Mouse (Mus musculus): ENCODE data around the gene Sh3bp1.

Sh3bp1 gene

DNA sequence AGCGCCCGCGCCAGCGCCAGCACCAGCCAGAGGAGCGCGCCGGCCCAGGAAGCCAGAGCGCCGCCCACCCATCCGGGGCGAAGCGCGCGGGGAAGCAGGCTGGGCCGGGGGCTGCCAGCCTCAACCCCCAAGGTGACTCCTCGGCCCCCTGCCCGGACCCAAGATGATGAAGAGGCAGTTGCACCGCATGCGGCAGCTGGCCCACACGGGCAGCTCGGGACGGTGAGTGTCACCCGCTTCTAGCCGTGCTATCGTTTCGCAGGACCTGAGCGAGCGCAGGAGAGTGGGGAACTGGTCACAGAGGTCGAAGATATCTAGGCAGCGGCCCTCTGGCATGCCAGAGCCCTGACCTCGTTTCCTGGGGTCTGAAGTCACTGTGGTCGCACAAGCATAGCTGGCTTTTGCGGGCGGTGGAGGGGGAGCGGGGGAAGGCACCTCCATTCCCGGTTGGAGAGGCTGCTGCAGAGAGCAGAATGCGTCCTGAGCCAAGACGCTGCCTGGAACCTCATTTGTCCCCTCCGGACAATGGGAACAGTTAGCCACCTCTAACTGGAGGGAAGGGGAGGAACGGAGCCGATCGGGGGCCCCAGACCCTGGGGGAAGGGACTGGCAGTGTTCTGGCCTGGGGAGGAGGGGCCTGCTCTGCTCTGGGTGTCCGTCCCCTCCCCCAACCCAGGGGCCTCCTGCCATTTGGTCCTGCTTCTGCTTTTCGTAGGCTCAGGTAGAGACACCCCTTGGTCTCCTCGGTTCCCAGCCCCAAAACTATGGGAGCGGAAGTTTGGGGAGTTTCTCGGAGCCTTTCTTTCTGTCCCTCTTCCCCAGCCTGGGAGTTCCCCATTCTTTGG, at the start of gene Sh3bp1:
Gene Sh3bp1 (plus strand): TSS at position 29 of the 845 bp plus-strand sequence.
- DNase-seq (ENCODE audit: low read depth, low spot score): no peak

DNA sequence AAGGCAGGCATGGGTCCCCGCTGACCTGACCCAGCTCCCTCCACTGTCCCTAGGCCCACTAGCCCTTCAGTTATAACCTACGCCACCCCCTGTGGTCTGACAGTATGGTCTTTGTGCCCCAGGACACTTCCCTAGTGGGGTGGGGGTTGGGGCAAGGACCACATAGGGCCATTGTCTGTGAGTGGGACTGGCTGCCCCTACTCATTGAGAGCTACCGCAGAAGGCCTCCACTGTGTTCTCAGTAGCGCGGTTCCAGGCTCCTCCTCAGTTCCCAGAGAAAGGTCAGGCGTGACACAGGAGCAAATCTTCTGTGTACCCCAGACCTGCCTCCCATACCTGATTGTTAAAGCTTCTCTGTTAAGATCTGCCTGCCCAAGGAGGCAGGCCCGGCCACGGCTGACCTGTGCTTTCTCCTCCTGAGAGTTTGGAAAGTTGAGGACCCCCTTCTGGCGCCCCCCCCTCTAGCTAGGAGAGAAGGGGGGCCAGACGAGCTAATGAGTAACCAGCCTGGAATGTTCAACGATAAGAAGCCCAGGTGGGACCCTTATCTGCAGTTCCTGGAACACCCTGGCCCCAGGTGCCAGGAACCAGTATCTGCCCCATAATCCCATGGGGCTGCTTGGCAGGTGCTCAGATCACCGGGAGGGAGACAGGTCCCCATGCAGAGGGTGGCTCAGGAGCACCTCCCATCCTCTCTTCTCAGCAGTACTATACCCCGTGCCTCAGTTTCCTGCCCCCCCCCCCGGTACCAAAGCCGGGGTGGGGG, 49.3 kb upstream of the Sh3bp1 start:
- DNase-seq (ENCODE audit: low read depth, low spot score): no peak

- no peak for DNase-seq (ENCODE audit: low read depth, low spot score)
These were observed 48.6 kb upstream of the Sh3bp1 start for GRCm38 (mm10) chr15:78850944-78851343.

DNA sequence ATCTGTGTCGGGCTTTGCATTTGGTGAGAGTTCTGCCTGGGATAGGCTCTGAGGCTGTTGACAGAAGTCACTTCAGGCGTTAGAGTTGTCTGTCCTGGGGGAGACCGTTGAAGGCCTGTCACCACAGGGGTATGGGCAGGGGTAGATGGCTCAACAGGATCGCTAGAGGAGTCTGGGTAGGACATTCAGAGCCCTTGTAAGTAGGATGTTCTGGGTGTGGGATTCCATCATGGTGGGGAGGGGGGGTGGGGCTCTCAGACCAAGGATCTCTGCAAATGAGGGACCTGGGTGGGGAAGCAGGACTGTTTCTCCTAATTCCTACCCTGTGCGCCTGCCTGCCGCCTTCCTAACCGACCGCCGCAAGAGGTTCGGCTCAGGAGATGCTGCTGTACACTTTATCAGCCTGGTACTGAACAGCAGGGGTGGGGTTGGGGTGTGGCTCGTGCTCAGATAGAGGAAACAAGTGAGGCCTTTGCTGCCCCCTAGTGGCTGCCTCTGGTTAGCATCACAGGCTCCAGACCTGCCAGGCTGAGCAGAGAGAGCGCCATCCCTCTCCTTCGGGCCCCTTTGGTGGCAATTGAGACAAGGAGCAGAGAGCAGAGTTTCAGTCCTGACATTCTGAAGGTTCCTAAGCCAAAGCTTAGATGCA, 47.9 kb upstream of the Sh3bp1 start:
- peak; percentile 90 for DNase-seq (ENCODE audit: low read depth, low spot score)

DNA sequence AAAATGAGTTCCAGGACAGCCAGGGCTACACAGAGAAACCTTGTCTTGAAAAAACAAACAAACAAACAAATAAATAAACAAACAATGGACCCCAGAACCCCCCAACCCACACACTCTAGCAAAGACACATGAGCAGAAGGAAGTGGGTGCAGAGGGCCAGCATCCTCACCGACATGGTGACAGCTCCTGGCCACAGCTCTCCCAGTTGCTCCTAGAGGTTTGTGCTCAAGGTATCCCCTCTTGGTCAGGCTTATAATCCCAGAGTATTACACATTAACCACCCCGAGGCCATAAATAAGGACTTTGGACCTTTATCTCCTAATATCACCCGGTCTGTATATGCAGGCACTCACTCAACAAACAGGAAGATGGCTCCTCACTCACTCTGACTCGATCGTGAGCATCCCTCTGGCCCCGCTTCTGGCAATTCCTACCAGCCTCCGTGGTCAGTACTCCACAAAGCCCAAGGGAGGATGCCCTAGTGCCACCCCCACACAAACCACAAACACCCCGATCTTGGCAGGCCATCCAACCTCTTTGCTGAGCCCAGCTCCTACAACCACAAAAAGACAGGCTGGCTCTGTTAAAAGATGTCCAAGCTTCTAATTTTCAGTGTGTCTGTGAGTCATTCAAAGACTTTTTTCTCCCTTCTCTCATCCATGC, 44.1 kb upstream of the Sh3bp1 start, which contains the start of gene Lgals2:
Gene Lgals2 (minus strand): TSS at position 227 of the 663 bp plus-strand sequence.
- DNase-seq (ENCODE audit: low read depth, low spot score): no peak

GRCm38 (mm10) chr15:78857009-78857408, 42.6 kb upstream of the Sh3bp1 start:
- DNase-seq (ENCODE audit: low read depth, low spot score): no peak

- no peak for DNase-seq (ENCODE audit: low read depth, low spot score)
These were observed 40.3 kb upstream of the Sh3bp1 start for GRCm38 (mm10) chr15:78859311-78859710.

DNA sequence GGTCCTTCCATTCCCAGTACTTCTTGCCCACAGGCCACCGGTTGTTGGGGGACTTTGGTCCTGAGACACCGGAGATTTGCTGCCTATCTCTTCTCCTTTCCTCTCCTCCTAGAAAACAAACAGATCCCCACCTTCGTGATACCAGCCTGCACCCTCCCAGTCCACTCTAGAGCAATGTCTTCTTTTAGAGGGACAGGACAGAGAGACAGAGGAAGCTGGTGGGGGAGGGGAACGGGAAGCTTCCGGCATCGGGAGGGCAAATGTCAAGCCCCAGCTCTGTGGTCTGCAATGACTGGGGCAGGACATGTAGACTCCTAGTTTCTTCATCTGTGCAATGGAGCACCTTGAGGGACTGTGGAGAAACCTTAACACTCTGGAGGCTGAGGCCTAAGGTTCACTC, 39.9 kb upstream of the Sh3bp1 start:
- DNase-seq (ENCODE audit: low read depth, low spot score): no peak

DNA sequence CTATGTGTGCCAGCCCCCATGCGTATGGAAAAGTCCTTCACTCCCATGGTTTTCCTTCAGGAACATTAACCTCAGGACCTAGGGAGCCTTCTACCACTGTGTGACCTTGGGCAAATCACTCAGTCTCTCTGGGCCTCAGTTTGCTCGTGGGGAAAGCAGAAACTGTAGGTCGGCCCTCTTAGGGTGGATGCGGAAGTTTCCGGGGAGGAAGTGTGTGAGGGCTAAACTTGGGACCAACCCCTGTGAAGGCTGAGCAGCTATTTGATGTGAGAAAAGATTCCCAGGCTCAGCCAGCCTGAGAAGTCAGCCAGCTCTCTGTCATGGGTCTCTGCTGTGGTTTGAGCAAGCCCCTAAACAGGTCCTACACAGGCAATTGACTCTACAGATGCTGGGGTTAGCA, 37.3 kb upstream of the Sh3bp1 start:
- DNase-seq (ENCODE audit: low read depth, low spot score): no peak

DNA sequence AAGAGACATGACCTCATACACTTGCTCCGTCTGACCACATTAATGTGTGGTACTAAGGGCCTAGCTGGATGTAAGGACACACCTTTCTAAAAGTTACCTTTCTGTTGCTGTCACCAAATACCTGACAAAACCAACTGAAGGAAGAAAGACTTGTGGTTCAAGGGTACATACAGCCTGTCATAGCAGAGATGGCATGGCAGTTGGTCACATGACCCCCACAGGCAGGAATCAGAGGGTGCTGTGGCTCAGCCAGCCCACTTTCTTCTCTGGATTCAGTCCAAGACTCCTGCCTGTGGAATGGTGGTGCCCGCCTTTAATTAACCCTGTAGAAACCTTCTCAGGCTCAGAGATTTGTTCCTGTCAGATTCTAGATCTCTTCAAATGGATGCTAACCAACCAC, 36.4 kb upstream of the Sh3bp1 start:
- no peak for DNase-seq (ENCODE audit: low read depth, low spot score)

GRCm38 (mm10) chr15:78863852-78864253, 35.7 kb upstream of the Sh3bp1 start:
- no peak for DNase-seq (ENCODE audit: low read depth, low spot score)

DNA sequence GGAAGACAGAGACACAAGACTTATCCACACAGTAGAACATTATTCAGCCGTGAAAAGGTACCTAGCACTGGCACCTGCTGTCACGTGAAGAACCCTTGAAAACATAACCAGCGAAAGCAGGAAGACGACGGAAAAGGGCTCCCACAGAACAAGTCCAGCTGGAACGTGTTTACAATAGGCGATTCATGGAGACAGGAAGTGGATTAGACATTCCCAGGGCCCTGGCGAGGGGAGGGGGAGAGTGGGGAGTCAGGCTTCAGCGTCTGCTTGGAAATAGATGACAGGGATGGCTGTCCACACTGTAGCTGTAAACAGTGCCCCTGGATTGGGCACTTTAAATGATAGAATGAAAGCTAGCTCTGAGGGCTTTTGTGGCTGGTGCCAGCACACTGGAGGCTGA, 31.2 kb upstream of the Sh3bp1 start:
- DNase-seq (ENCODE audit: low read depth, low spot score): no peak

DNA sequence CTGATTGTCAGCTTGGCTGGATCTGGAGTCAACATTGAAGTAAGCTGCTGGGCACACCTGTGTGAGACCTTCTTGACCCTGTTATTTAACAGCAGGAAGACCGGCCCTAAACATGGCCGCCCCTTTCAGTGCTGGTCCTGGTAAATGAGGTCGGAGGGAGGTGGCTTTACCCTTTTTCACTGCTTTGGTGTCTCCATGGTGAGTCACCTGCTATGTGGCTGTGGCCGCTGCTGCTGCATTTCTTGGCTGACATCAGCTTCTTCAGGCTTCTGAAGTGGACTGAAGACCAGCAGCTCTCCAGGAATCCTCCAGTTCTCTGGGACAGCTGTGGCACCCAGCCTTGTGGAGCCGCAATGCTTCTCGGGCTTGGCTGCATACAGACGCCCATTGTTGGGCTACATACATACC, 30.7 kb upstream of the Sh3bp1 start:
- no peak for DNase-seq (ENCODE audit: low read depth, low spot score)

DNA sequence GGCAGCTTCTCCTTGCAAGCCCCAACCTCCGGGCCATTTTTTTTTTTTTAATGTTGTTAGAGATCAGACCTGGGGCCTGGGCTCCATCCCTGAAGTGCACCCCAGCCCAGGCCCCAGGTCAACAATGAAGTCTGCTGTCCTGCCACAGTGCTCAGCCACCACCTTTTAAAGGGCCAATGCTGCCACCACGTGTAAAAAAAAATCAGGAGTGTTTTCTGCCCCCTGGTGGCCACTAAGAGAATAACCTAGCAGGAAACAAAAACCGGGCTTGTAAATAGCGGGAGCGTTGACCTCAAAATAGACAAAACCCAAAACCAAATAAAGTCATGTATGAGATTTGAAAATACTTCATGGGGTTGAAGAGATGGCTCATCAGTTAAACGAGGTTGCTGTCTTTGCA, 29.8 kb upstream of the Sh3bp1 start:
- DNase-seq (ENCODE audit: low read depth, low spot score): peak; percentile 44

DNA sequence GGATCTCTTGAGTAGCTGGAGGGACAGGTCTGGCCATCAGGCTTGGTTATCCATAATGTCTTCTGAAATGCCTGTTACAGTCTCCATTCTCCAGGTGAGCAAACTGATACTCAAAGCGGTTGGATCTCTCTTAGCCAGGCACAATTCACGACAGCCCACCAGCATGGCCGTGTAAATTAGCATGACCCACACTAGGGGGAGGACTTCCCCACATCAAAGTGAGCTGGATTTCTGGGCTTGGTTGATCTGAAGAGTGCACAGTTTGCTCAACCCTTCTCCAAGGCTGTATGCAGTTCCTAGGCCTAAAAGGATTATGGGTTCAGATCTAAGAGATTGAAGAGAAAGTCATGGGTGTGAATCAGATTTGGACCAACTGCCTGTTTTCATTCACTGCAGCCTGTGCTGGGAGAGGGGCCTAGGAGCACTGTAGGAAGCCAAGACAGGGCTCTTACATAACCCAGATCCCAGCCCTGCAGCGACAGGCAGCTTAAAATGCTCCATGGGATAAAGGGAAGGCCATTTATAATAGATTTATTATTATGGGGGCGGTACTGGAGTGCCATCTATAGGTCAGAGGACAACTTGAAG, 27.5 kb upstream of the Sh3bp1 start:
- DNase-seq (ENCODE audit: low read depth, low spot score): no peak

GRCm38 (mm10) chr15:78873803-78874435, 25.6 kb upstream of the Sh3bp1 start:
- DNase-seq (ENCODE audit: low read depth, low spot score): no peak

DNA sequence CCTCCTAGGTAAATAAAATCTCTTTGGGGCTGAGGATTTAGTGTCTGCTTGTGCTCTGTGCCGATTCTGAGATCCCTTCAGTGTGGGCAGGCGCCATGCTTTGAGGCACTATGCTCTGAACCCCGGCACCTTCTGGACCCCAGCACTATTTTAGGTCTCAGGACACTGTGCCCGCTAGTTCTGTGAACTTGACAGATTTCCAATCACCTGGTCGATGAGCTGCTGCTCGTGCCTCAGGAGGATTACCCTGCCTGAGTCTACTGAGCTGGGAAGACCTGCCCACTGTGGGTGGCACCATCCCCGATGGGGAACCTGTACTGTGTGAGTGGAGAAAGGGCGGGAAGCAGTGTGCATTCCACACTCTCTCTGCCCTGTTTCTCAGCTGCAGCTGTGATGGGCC, 24.6 kb upstream of the Sh3bp1 start:
- DNase-seq (ENCODE audit: low read depth, low spot score): no peak

- DNase-seq (ENCODE audit: low read depth, low spot score): no peak
These were observed 24.0 kb upstream of the Sh3bp1 start for GRCm38 (mm10) chr15:78875537-78875936.

DNA sequence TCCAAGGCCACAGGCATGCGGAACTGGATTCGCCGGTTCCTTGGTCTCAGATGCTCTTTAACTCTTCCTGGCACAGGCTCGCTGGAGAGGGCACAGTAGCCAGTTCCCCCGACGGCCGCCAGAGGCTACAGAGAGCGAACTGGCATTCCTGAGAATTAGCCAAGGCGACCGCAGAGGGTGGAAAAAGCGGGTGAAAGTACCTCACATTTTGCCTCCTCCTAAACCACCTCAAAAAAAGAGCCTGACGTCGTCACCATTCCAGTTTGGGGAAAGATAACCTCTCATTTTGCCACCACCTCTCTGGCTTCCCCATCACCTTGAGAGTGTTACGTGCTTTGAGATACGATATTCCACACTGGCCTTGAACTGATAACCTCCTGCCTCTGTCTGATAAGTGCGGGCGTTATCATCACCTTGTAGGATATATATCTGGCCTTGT, 23.3 kb upstream of the Sh3bp1 start:
- peak; percentile 57 for DNase-seq (ENCODE audit: low read depth, low spot score)

DNA sequence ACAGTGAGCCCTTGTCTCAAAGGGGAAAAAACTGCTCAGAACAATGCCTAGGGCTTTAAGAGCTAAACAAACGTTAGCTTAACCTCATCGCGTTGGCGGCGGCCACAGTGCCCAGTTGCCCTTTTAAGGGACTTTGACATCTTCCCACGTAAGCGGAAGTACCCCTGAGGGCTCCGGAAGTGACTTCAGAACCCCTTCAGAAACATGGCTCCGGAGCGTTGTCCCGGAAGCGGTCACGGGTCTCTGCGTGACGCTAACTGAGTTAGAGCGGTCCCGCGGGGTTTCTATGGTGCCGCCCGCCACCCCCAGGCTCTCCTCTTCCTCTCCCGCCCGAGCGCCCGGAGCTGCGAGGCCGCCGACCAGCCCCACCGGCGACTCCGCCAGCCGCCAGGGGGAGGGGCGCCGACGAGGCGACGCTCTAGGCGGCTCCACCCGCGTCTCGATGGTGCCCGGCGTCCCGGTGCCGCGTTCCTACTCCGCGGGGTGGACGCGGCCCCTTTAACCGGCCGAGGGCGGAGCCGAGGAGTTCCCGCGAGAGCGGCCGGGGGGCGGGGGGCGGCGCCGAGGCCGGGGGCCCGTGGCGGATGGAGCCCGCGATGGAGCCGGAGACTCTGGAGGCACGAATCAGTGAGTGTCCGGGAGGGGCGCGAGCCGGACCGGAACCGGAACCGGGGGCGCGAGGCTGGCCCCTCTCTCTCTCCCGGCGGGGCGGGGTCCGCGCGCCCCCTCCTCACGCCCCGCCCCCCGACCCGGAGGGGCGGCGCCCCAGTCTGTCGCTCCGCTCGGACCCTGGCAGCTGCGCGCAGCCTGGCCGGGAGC, 22.4 kb upstream of the Sh3bp1 start, which contains the start of gene Gga1:
Gene Gga1 (plus strand): TSS at position 200 of the 819 bp plus-strand sequence.
- peak; percentile 71 for DNase-seq (ENCODE audit: low read depth, low spot score)
